Mouse (Mus musculus) lung, postnatal 0 days (tissue): ENCODE results near the gene Pgrmc1.

Source experiments
- CTCF ChIP-seq: IDR thresholded peaks from 2 replicates; pipeline ENCODE4 v1.5.1; 2016; ENCODE audit warnings: antibody characterized with exemption, mild to moderate bottlenecking
- EP300 ChIP-seq: IDR thresholded peaks from 2 replicates; pipeline ENCODE4 v1.6.1; 2016; ENCODE audit warnings: antibody characterized with exemption, mild to moderate bottlenecking, control low read depth

DNA sequence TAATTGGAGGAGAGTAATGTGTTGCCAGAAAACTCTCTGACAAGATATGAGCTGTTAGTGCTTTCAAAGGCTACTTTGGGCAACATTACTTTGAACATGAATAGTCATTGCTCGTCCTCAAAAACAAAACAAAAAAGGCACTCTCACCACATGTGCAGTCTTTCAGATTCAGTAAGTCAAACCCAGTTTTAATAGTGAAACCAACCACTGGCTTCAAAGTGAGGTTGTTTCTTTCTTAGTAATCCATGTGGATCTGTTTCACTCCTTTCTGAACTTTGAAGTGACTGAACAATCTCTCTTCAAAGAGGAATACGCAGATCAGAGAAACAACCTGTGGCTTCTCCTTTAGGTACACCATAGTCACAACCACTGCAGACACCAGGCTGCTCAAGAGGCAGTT is 11.1 kb downstream of the Pgrmc1 start:
- TF ChIP-seq EP300 (no peak), CTCF (no peak)
